Mouse (Mus musculus): ENCODE data around the gene C1qtnf2.

DNA sequence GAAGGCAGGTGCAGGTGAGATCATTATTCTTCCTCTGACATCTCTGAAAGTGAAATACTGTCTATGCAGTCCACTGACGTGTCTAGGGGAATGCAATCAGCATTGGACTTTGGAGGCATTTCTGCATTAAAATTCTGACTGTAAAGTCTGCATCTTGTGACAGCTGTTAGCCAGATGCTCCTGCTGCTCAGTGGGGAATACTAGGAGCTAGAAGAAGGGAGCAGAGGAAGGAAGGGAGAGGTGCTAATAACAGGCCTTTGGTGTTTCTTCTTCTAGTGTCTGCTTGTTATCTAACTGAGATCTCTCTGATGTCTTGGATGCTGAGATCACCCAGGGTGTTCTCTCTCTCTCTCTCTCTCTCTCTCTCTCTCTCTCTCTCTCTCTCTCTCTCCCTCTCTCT is 961 bp upstream of the C1qtnf2 start:
- TF ChIP-seq CTCF (IDR thresholded peaks at IDR 0.05; ENCODE audit: control insufficient read depth, insufficient read depth, insufficient replicate concordance, low read depth, low read length) (no peak), POLR2A (IDR thresholded peaks at IDR 0.05; ENCODE audit: control insufficient read depth, low read depth, low read length) (no peak)

Measured in testis, adult 2 months (tissue).